Mouse (Mus musculus): ENCODE data around the gene Fbxo45. TPM values are rescaled to one million over a fixed set of nuclear protein-coding genes. Genes with fewer than 3 reads are reported as not detected.

Gene Fbxo45
- polyA plus RNA-seq (2021; fragmentation: Nextera tagmentation), result 4.6 and 5.3 TPM in 2 replicates
- long read RNA-seq, experiment 1, partial matches to known transcripts, result 3 of 17 reads
- long read RNA-seq, experiment 1, other reads (novel, unspliced or antisense), result 14 of 17 reads
- long read RNA-seq, experiment 2, full-length matches to known transcripts, result 4 of 18 reads
- long read RNA-seq, experiment 2, partial matches to known transcripts, result 4 of 18 reads
- long read RNA-seq, experiment 2, other reads (novel, unspliced or antisense), result 10 of 18 reads

DNA sequence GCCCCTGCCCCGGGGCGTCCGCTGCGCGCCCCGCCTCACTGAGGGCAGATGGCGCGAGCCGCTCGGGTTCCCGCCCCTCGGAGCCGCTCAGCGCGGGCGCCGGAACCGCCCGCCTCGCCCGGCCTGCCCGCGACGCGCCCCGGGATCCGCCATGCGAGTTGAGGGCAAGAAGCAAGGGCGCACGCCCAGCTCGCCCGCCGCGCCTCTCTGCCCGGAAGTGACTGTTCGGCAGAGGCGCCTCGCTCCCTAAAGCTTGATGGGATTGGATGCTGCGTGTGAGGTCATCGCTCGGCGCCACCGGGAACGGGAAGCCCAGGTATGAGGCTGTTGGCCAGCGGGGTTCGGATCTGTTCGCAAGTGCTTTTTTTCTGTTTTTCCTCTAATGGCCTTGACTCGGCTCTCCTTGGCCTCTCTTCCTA is at the start of gene Fbxo45, which contains the start of gene Wdr53:
Gene Fbxo45 (minus strand): TSS at position 207 of the 419 bp plus-strand sequence.
Gene Wdr53 (plus strand): TSS at position 276 of the 419 bp plus-strand sequence.

DNA sequence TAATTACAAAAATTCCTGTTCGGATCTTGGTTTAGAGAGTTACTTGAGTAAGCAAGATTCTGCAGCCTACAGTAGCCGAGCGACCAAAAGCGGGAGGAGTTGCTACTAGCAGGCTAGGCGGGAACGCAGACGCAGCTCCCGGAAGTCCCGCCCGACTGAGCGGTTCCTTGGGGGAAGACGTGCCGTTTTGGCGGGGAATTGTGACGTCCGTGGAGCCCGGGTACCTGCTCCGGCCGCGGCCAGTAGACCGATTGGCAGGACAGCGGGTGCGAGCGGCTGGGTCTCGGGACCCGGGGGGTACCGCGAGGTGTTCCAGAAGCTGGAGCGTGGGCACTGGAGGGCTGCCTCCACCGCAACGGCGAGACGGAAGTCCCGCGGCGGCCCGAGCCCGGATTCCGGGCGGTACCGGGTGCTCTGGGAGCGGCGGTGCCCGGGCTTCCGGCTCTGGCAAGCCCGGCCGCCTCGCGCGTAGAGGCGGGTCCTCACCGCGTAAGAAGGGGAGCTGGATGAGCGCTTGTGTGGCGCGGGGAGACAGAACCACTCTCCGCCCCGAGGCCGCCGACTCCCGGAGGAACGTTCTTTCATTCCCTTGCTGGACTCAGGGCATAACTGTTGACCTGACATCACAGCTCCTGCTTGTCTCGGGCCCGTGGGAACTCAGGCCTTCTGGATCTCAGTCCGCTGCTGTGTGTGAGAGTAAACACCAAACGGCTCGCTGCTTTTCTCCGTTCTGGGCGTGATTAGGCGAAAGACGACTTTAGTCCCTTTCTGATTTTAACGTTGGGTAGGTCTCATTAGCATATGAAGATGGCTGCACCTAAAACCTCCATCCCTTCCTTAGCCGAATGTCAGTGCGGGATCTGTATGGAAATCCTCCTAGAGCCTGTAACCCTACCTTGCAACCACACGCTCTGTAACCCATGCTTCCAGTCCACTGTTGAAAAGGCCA is 30.6 kb upstream of the Fbxo45 start, which contains the start of gene Rnf168:
Gene Rnf168 (plus strand): TSS at position 152 of the 949 bp plus-strand sequence.

DNA sequence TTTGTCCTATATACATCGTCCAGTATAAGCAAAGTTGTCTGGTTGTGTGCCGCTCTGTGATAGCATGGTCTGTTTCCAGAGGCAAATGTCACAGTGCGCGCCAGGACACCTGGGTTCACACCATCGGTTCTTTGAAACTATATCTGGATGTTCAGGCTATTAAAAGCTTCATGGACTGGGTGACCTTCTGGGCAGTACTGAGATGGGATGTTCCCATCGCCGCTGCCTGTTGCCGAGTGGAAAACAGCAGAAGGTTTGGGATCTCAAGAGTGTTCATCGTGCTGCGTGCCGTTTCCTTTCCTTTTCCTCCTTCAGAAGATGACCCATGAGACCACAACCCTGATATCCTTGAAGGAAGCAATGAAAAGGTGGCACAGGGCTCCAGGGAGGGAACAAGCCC is 24.3 kb upstream of the Fbxo45 start, which contains the start of gene Smco1:
Gene Smco1 (plus strand): TSS at position 178 of the 400 bp plus-strand sequence.

Small RNA genes lying within 50 kb of the gene (microRNA-seq; reads per million reads assigned to microRNA genes)
- not detected for gene Mir1946a

Other genes with a start within 250 kb of the Fbxo45 start
- 5.4 and 6.1 TPM in 2 replicates for gene Senp5, start 243.9 kb downstream of the Fbxo45 start, polyA plus RNA-seq (2021; fragmentation: Nextera tagmentation)
- 11.8 and 12.5 TPM in 2 replicates for gene Pak2, start 167.8 kb downstream of the Fbxo45 start, polyA plus RNA-seq (2021; fragmentation: Nextera tagmentation)
- gene Pigx, start 147.4 kb downstream of the Fbxo45 start, polyA plus RNA-seq (2021; fragmentation: Nextera tagmentation), result 42.5 and 48.9 TPM in 2 replicates
- 99.2 and 105 TPM in 2 replicates for gene Cep19, start 147.4 kb downstream of the Fbxo45 start, polyA plus RNA-seq (2021; fragmentation: Nextera tagmentation)
- 6.4 and 6.8 TPM in 2 replicates for gene Nrros, start 81.6 kb downstream of the Fbxo45 start, polyA plus RNA-seq (2021; fragmentation: Nextera tagmentation)
- gene Bex6, start 67.3 kb downstream of the Fbxo45 start, polyA plus RNA-seq (2021; fragmentation: Nextera tagmentation), result not detected in 2 replicates
- 12.7 and 14.4 TPM in 2 replicates for gene Wdr53, start 69 bp upstream of the Fbxo45 start, polyA plus RNA-seq (2021; fragmentation: Nextera tagmentation)
- not detected in 2 replicates for gene Smco1, start 24.3 kb upstream of the Fbxo45 start, polyA plus RNA-seq (2021; fragmentation: Nextera tagmentation)
- gene Rnf168, start 30.3 kb upstream of the Fbxo45 start, polyA plus RNA-seq (2021; fragmentation: Nextera tagmentation), result 23.3 and 26.0 TPM in 2 replicates
- gene Ubxn7, start 85.1 kb upstream of the Fbxo45 start, polyA plus RNA-seq (2021; fragmentation: Nextera tagmentation), result 4.6 and 6.7 TPM in 2 replicates
- not detected in 2 replicates for gene Tm4sf19, start 153.3 kb upstream of the Fbxo45 start, polyA plus RNA-seq (2021; fragmentation: Nextera tagmentation)
- 42.7 and 45.7 TPM in 2 replicates for gene Tctex1d2, start 172.5 kb upstream of the Fbxo45 start, polyA plus RNA-seq (2021; fragmentation: Nextera tagmentation)
- gene Pcyt1a, start 183.8 kb upstream of the Fbxo45 start, polyA plus RNA-seq (2021; fragmentation: Nextera tagmentation), result 13.7 and 14.4 TPM in 2 replicates
- not detected in 2 replicates for gene Slc51a, start 240.7 kb upstream of the Fbxo45 start, polyA plus RNA-seq (2021; fragmentation: Nextera tagmentation)
- gene Zdhhc19, start 249.1 kb upstream of the Fbxo45 start, polyA plus RNA-seq (2021; fragmentation: Nextera tagmentation), result not detected in 2 replicates

Measured in layer of hippocampus, adult 6 months (tissue).